Mouse (Mus musculus) myocyte (in vitro differentiated cells): ENCODE results near the gene Sh3pxd2a. TPM values are rescaled to one million over a fixed set of nuclear protein-coding genes. Genes with fewer than 3 reads are reported as not detected.

ENCODE experiments used
- H3K27me3 ChIP-seq: one replicate; pipeline ENCODE4 v1.6.1; 2011; ENCODE audit not compliant: control insufficient read depth, insufficient read depth, insufficient read length
- H3K36me3 ChIP-seq: one replicate; pipeline ENCODE4 v1.6.1; 2011; ENCODE audit not compliant: control insufficient read depth, insufficient read depth
- H3K4me2 ChIP-seq: one replicate; pipeline ENCODE4 v1.6.1; 2011; ENCODE audit warnings: low read depth, control low read depth
- H3K4me3 ChIP-seq: one replicate; pipeline ENCODE4 v1.5.1; 2011; ENCODE audit warnings: mild to moderate bottlenecking, control low read depth, moderate library complexity
- H3K79me2 ChIP-seq: one replicate; pipeline ENCODE4 v1.6.1; 2011; ENCODE audit not compliant: control insufficient read depth, insufficient read depth
- H3ac ChIP-seq: one replicate; pipeline ENCODE4 v1.6.1; 2011; ENCODE audit not compliant: control insufficient read depth, insufficient read length
- CEBPB ChIP-seq: IDR thresholded peaks from 2 replicates; pipeline ENCODE4 v1.6.1; 2011; ENCODE audit warnings: mild to moderate bottlenecking, moderate library complexity; ENCODE audit not compliant: poor library complexity, insufficient read depth, severe bottlenecking
- E2F4 ChIP-seq: IDR thresholded peaks from one replicate; pipeline ENCODE4 v1.6.1; 2011; ENCODE audit warnings: mild to moderate bottlenecking, control low read depth, moderate library complexity; ENCODE audit not compliant: insufficient read depth
- MAX ChIP-seq: IDR thresholded peaks from one replicate; pipeline ENCODE4 v1.6.1; 2011; ENCODE audit warnings: low read depth, mild to moderate bottlenecking, control low read depth
- MYOD1 ChIP-seq, 3 experiments: IDR thresholded peaks; one replicate each; pipeline ENCODE4 v1.6.1; 2011; ENCODE audit warnings: control low read depth in 2 of 3, low read depth in 2 of 3, mild to moderate bottlenecking in 2 of 3, moderate library complexity in 1 of 3; ENCODE audit not compliant: insufficient read length in 2 of 3, control insufficient read depth in 1 of 3
- MYOG ChIP-seq, 3 experiments: IDR thresholded peaks; one replicate each; pipeline ENCODE4 v1.6.1; 2011; ENCODE audit warnings: control low read depth in 2 of 3, low read depth in 2 of 3, mild to moderate bottlenecking in 2 of 3; ENCODE audit not compliant: insufficient read length in 2 of 3, control insufficient read depth in 1 of 3, insufficient read depth in 1 of 3
- POLR2A ChIP-seq: IDR thresholded peaks from one replicate; pipeline ENCODE4 v1.6.1; 2011; ENCODE audit warnings: low read depth, mild to moderate bottlenecking, control low read depth, moderate library complexity; ENCODE audit not compliant: insufficient read length
- POLR2AphosphoS2 ChIP-seq: IDR thresholded peaks from one replicate; pipeline ENCODE4 v1.6.1; 2011; ENCODE audit warnings: low read depth, control low read depth; ENCODE audit not compliant: insufficient read length
- REST ChIP-seq: IDR thresholded peaks from one replicate; pipeline ENCODE4 v1.6.1; 2011; ENCODE audit warnings: mild to moderate bottlenecking, control low read depth, moderate library complexity; ENCODE audit not compliant: insufficient read depth, insufficient read length
- SRF ChIP-seq: IDR thresholded peaks from one replicate; pipeline ENCODE4 v1.6.1; 2011; ENCODE audit warnings: low read depth; ENCODE audit not compliant: control insufficient read depth, insufficient read length
- TCF12 ChIP-seq: IDR thresholded peaks from one replicate; pipeline ENCODE4 v1.6.1; 2011; ENCODE audit warnings: mild to moderate bottlenecking, control low read depth; ENCODE audit not compliant: poor library complexity, insufficient read depth, severe bottlenecking
- TCF3 ChIP-seq: IDR thresholded peaks from one replicate; pipeline ENCODE4 v1.6.1; 2011; ENCODE audit warnings: low read depth, control low read depth; ENCODE audit not compliant: insufficient read length
- USF1 ChIP-seq: IDR thresholded peaks from one replicate; pipeline ENCODE4 v1.6.1; 2011; ENCODE audit warnings: low read depth, mild to moderate bottlenecking, control low read depth, moderate library complexity
- polyA plus RNA-seq: library from polyadenylated mRNA; unstranded; fragments of >200 nt; fragmentation: generic; extraction: Trizol; gene quantifications from one replicate; pipeline ENCODE4 v1.2.1, GENCODE M21; 2012; ENCODE audit warnings: missing spikeins

The Sh3pxd2a gene
- polyA plus RNA-seq, 1 experiment = 59.5 TPM

DNA sequence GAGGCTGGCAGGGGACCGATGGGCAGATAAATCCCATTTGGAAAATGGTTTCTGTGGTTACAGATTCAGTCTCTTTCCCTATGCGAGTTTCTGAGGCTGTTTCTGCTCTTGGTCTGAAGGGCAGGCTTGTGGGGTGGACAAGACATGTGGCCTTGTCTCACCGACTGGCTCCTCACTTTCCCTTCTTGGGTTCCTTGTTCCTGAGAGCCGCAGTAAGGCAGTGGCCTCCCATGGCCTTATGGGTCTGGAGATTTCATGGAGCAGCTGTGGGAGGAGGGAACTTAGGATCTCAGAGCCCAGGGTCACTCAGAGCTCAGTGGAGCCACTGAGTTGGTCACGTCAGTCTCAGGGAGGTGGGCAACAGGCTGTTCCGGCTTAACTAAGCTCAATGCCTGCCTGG is 232.8 kb downstream of the Sh3pxd2a start:
- peaks cover 43% of the 10 kb centered on the region for H3K79me2 ChIP-seq
- peak overlapping the region; percentile 38 for H3K4me3 ChIP-seq
- no peaks in the 10 kb centered on the region for H3K27me3 ChIP-seq
- H3K4me2 ChIP-seq = peak overlapping the region; percentile 73
- TF ChIP-seq POLR2A = peak; percentile 7
- TF ChIP-seq CEBPB = no peak
- no peaks in the 10 kb centered on the region for H3K36me3 ChIP-seq
- no peak overlapping the region for H3ac ChIP-seq

- TF ChIP-seq MYOG (IDR thresholded peaks at IDR 0.05; ENCODE audit: control insufficient read depth in 1 of 3, insufficient read depth in 1 of 3, insufficient read length in 2 of 3, low read depth in 2 of 3) (peak in 1 of 3 experiments; percentile 8), MAX (no peak), POLR2A (peak; percentile 33), CEBPB (no peak), TCF3 (no peak), E2F4 (no peak), USF1 (no peak), POLR2AphosphoS2 (no peak), REST (no peak), SRF (no peak), MYOD1 (IDR thresholded peaks at IDR 0.05; ENCODE audit: control insufficient read depth in 1 of 3, insufficient read length in 2 of 3, low read depth in 2 of 3) (no peak), TCF12 (no peak)
- Histone ChIP-seq H3K4me3 (peak overlapping the region; percentile 38), H3K79me2 (peaks cover 38% of the 10 kb centered on the region), H3ac (peak overlapping the region; percentile 10), H3K4me2 (peak overlapping the region; percentile 73), H3K27me3 (no peaks in the 10 kb centered on the region), H3K36me3 (no peaks in the 10 kb centered on the region)
Observed at GRCm38 (mm10) chr19:47230682-47231081, 233.5 kb downstream of the Sh3pxd2a start.

DNA sequence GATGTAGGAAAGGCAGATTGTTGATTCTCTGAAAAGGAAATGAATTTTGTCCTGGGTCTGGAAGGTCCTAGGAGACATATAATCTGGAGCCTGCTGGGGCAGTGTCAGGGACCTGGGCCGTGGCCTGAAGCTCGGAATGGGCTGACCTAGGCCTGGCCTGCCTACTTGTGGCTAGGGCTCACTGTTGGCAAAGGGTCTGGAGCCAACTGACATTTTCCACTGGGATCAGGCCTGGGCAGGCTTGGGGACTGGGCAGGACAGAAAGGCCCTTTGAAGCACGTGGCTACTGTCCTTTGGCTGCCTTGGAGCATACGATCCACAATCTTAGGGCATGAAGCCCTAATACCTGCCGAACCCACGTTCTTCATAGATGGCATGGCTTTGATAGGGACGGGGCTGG is 234.1 kb downstream of the Sh3pxd2a start:
- Histone ChIP-seq H3ac (peak overlapping the region; percentile 10), H3K79me2 (peaks cover 32% of the 10 kb centered on the region), H3K4me2 (peak overlapping the region; percentile 73), H3K36me3 (no peaks in the 10 kb centered on the region), H3K4me3 (peak overlapping the region; percentile 38), H3K27me3 (no peaks in the 10 kb centered on the region)
- TF ChIP-seq POLR2AphosphoS2 = peak; percentile 6
- TF ChIP-seq TCF12 = no peak
- no peak for TF ChIP-seq CEBPB

DNA sequence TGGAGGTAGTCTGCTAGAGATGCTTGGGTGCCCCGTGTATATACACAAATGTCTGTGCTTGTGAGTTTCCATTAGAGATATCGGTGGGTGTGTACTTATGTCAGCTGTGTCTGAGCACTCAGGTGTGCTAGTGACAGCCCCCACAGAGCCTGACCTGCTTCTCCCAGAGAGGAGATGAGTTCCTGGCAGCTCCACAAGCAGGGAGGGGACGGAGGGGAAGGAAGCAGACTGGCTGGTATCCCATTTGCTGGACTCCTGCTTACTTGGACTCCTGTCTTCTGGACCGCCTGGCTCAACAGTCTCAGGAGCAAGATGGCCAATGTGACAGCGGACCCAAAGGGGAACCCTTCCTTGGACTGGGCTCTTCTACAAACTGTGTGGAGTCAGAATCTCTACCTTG is 234.7 kb downstream of the Sh3pxd2a start:
- Histone ChIP-seq H3K4me3 (peak overlapping the region; percentile 38), H3K36me3 (no peaks in the 10 kb centered on the region), H3K79me2 (peaks cover 30% of the 10 kb centered on the region), H3K27me3 (no peaks in the 10 kb centered on the region), H3ac (peak overlapping the region; percentile 11), H3K4me2 (peak overlapping the region; percentile 73)
- TF ChIP-seq REST (no peak), MAX (no peak), CEBPB (no peak), MYOG (IDR thresholded peaks at IDR 0.05; ENCODE audit: control insufficient read depth in 1 of 3, insufficient read depth in 1 of 3, insufficient read length in 2 of 3, low read depth in 2 of 3) (no peak), USF1 (no peak), SRF (no peak), TCF3 (no peak)

- Histone ChIP-seq H3K79me2 (peaks cover 30% of the 10 kb centered on the region), H3K27me3 (no peaks in the 10 kb centered on the region), H3K4me2 (peak overlapping the region; percentile 73), H3K36me3 (no peaks in the 10 kb centered on the region), H3K4me3 (peak overlapping the region; percentile 38), H3ac (peak overlapping the region; percentile 11)
- peak in 1 of 3 experiments; percentile 62 for TF ChIP-seq MYOD1 (IDR thresholded peaks at IDR 0.05; ENCODE audit: control insufficient read depth in 1 of 3, insufficient read length in 2 of 3, low read depth in 2 of 3)
- no peak for TF ChIP-seq MAX
- peak in 2 of 3 experiments; percentile 48 to 73 for TF ChIP-seq MYOG (IDR thresholded peaks at IDR 0.05; ENCODE audit: control insufficient read depth in 1 of 3, insufficient read depth in 1 of 3, insufficient read length in 2 of 3, low read depth in 2 of 3)
- no peak for TF ChIP-seq SRF
- TF ChIP-seq POLR2A = peak; percentile 65
- TF ChIP-seq POLR2AphosphoS2 = no peak
Observed at GRCm38 (mm10) chr19:47228725-47229252, 235.4 kb downstream of the Sh3pxd2a start.

- no peak overlapping the region for H3K4me3 ChIP-seq
- no peaks in the 10 kb centered on the region for H3K36me3 ChIP-seq
- no peaks in the 10 kb centered on the region for H3K27me3 ChIP-seq
- peaks cover 14% of the 10 kb centered on the region for H3K79me2 ChIP-seq
- H3ac ChIP-seq = no peak overlapping the region
- TF ChIP-seq E2F4 = no peak
- TF ChIP-seq POLR2AphosphoS2 = no peak
- TF ChIP-seq MAX = no peak
- peak in 1 of 3 experiments; percentile 27 for TF ChIP-seq MYOD1 (IDR thresholded peaks at IDR 0.05; ENCODE audit: control insufficient read depth in 1 of 3, insufficient read length in 2 of 3, low read depth in 2 of 3)
- TF ChIP-seq MYOG (IDR thresholded peaks at IDR 0.05; ENCODE audit: control insufficient read depth in 1 of 3, insufficient read depth in 1 of 3, insufficient read length in 2 of 3, low read depth in 2 of 3) = peak in 1 of 3 experiments; percentile 4
- TF ChIP-seq CEBPB = no peak
- no peak overlapping the region for H3K4me2 ChIP-seq
Observed at GRCm38 (mm10) chr19:47225791-47226190, 238.4 kb downstream of the Sh3pxd2a start.
